Mouse (Mus musculus) cerebral cortex, adult 2 months (tissue): Measurements from ENCODE around the gene Lamc3.

ENCODE experiments used
- WGBS: fragments of 180-500 bp; shearing (Covaris S2); methylation state at CpG from one replicate; pipeline ENCODE4 v1.1.7; 2018; 5-methylcytosine and 5-hydroxymethylcytosine counted together

The Lamc3 gene

GRCm38 (mm10) chr2:31974809-31975371, 87.8 kb downstream of the Lamc3 start:
- WGBS = 10% methylated on average over 13 of the region's 13 CpGs

- 97% methylated on average over 1 of the region's 1 CpGs for WGBS
These were observed 100.7 kb downstream of the Lamc3 start for GRCm38 (mm10) chr2:31987774-31988173.

GRCm38 (mm10) chr2:31990961-31991360, 103.9 kb downstream of the Lamc3 start:
- 96% methylated on average over 4 of the region's 4 CpGs for WGBS

GRCm38 (mm10) chr2:31994896-31995295, 107.8 kb downstream of the Lamc3 start:
- WGBS = 86% methylated on average over 9 of the region's 9 CpGs

GRCm38 (mm10) chr2:31996060-31996459, 109.0 kb downstream of the Lamc3 start:
- WGBS = 50% methylated on average over 13 of the region's 13 CpGs
